In the genomic region with DNA sequence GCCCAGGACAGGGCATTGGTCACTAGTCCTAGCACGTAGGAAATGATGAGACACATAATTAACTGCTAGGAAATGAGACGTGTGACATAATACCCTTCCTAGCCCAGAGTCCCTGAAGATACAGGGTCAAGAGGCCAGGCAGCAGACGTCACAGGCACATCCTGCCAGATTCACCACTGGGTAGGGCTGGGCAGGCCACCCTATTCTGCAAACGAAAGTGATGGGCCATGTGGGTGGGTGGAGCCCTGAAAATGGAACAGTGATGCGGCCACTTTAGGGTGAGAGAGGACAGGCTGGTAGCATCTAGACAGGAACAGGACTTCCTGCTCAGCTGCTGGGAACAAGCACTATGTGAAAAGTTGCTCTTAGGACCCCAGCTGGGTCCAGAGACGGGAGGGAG, we compare ENCODE assay signal across 10 mouse cellular contexts. TPM values are rescaled to one million over a fixed set of nuclear protein-coding genes. Genes with fewer than 3 reads are reported as not detected.
DNase-seq lines count a peak whose midpoint lies in the region; ATAC-seq lines count a peak whose summit lies in the region.
"Had no signal": no experiment of that assay in that cellular context is flagged by ENCODE, and none has a peak within 500 bp of the region (broad histone marks: within the 10 kb centered on the region; RNA-seq: fewer than 3 reads in every experiment).

No protein-coding gene starts in this region.

- no peaks in the 10 kb centered on the region for H3K36me3 ChIP-seq in lung, embryonic 16.5 days (ENCODE audit: control insufficient read depth, insufficient read depth, low read length)
- H3K36me3 ChIP-seq: limb, embryonic 13.5 days had no signal

- peak; percentile 49 for ATAC-seq in CD4-positive, CD25-positive, alpha-beta regulatory T cell, adult 4 months
- peak; percentile 25 for ATAC-seq in inflammation-experienced regulatory T-cells, adult 6 months
- peak; percentile 16; the same call in 1 of the 2 replicates for ATAC-seq in lung, embryonic 16.5 days (ENCODE audit: low read depth)

- peaks cover 61% of the 10 kb centered on the region for H3K4me1 ChIP-seq in lung, embryonic 16.5 days (replicated peaks; ENCODE audit: control insufficient read depth, insufficient read depth, low read length)

- peak overlapping the region; percentile 28; the same call in 1 of the 2 replicates for H3K27ac ChIP-seq in lung, embryonic 16.5 days (ENCODE audit: low read length)
- H3K27ac ChIP-seq: limb, embryonic 13.5 days had no signal

- no peak overlapping the region for H3K4me2 ChIP-seq in lung, embryonic 16.5 days (ENCODE audit: low read depth, low read length)
- H3K4me2 ChIP-seq: limb, embryonic 13.5 days had no signal

- peak; percentile 89 for DNase-seq in adrenal gland, adult 8-10 months
- no peak for DNase-seq in urinary bladder, adult 2 months (ENCODE audit: low spot score)
- no peak for DNase-seq in cerebellum, postnatal 25 days
- DNase-seq in cerebellum, postnatal 10 days: no peak
- no peak for DNase-seq in frontal cortex, adult 2 months (ENCODE audit: extremely low spot score in 1 of 2, low spot score in 1 of 2)

- H3K9me3 ChIP-seq in lung, embryonic 16.5 days (ENCODE audit: control insufficient read depth, low read length): no peaks in the 10 kb centered on the region
- H3K9me3 ChIP-seq: limb, embryonic 13.5 days had no signal

- no peaks in the 10 kb centered on the region for H3K27me3 ChIP-seq in lung, embryonic 16.5 days (ENCODE audit: control insufficient read depth, insufficient read depth, low read depth, low read length)
- H3K27me3 ChIP-seq: limb, embryonic 13.5 days had no signal

- no peak overlapping the region for H3K4me3 ChIP-seq in lung, embryonic 16.5 days (ENCODE audit: low read length)
- H3K4me3 ChIP-seq: limb, embryonic 13.5 days had no signal

- WGBS in lung, embryonic 16.5 days: 46% methylated on average over 6 of the region's 6 CpGs

- no peak overlapping the region for H3K9ac ChIP-seq in lung, embryonic 16.5 days (ENCODE audit: low read length)
- H3K9ac ChIP-seq: limb, embryonic 13.5 days had no signal

RNA-seq across cellular contexts. Expression of a gene that starts 13.5 kb away (rescaled TPM):
- polyA plus RNA-seq in CD4-positive, CD25-positive, alpha-beta regulatory T cell, adult 4 months (2017; shearing (Covaris generic)): under 1 TPM in 1 of 2 experiments, not detected in 1; 0.22 TPM
- 10 to 100 TPM; 16.6 to 28.0 (median 23.4) TPM for total RNA-seq in adrenal gland, adult 8-10 months (2022)
- polyA plus RNA-seq in inflammation-experienced regulatory T-cells, adult 6 months (2017; shearing (Covaris generic)): under 1 TPM in 1 of 3 experiments, not detected in 2; 0.33 TPM
- 14.4 and 14.8 TPM in 2 replicates for polyA plus RNA-seq in lung, embryonic 16.5 days (2015; fragmentation: Nextera tagmentation; extraction: Ambion mirVana)
- polyA plus RNA-seq in urinary bladder, adult 2 months (2012; rRNA removed): 25.6 and 30.8 TPM in 2 replicates
- 12.3 and 12.7 TPM in 2 replicates for polyA plus RNA-seq in frontal cortex, adult 2 months (2012; rRNA removed)

RNA-seq across cellular contexts. Expression of a gene that starts 24.4 kb away (rescaled TPM):
- polyA plus RNA-seq in CD4-positive, CD25-positive, alpha-beta regulatory T cell, adult 4 months (2017; shearing (Covaris generic)): 10 to 100 TPM; 19.4 to 23.9 TPM
- 10 to 100 TPM; 15.4 to 26.8 (median 18.7) TPM for total RNA-seq in adrenal gland, adult 8-10 months (2022)
- 10 to 100 TPM; 17.5 to 24.1 (median 23.2) TPM for polyA plus RNA-seq in inflammation-experienced regulatory T-cells, adult 6 months (2017; shearing (Covaris generic))
- polyA plus RNA-seq in lung, embryonic 16.5 days (2015; fragmentation: Nextera tagmentation; extraction: Ambion mirVana): 23.3 and 26.2 TPM in 2 replicates
- 19.6 and 26.7 TPM in 2 replicates for polyA plus RNA-seq in urinary bladder, adult 2 months (2012; rRNA removed)
- polyA plus RNA-seq in frontal cortex, adult 2 months (2012; rRNA removed): 16.2 and 17.7 TPM in 2 replicates

RNA-seq across cellular contexts. Expression of a gene that starts 32.4 kb away (rescaled TPM):
- 1 to 10 TPM in 1 of 2 experiments, not detected in 1; 2.3 TPM for polyA plus RNA-seq in CD4-positive, CD25-positive, alpha-beta regulatory T cell, adult 4 months (2017; shearing (Covaris generic))
- not detected for total RNA-seq in adrenal gland, adult 8-10 months (2022)
- 1 to 10 TPM in 1 of 3 experiments, not detected in 2; 2.4 TPM for polyA plus RNA-seq in inflammation-experienced regulatory T-cells, adult 6 months (2017; shearing (Covaris generic))
- polyA plus RNA-seq in lung, embryonic 16.5 days (2015; fragmentation: Nextera tagmentation; extraction: Ambion mirVana): 0.29 TPM in 1 of 2 replicates, not detected in the other
- 0.12 and 0.25 TPM in 2 replicates for polyA plus RNA-seq in urinary bladder, adult 2 months (2012; rRNA removed)
- polyA plus RNA-seq in frontal cortex, adult 2 months (2012; rRNA removed): 0.04 TPM in 1 of 2 replicates, not detected in the other
- polyA plus RNA-seq: small intestine, adult 2 months had no signal

RNA-seq across cellular contexts. Expression of a gene that starts 34.9 kb away (rescaled TPM):
- 100 to 1,000 TPM in 1 of 2 experiments, 10 to 100 TPM in 1; 39.3 to 112 TPM for polyA plus RNA-seq in CD4-positive, CD25-positive, alpha-beta regulatory T cell, adult 4 months (2017; shearing (Covaris generic))
- total RNA-seq in adrenal gland, adult 8-10 months (2022): 10 to 100 TPM in 2 of 4 experiments, 1 to 10 TPM in 2; 6.8 to 18.1 (median 11.3) TPM
- polyA plus RNA-seq in inflammation-experienced regulatory T-cells, adult 6 months (2017; shearing (Covaris generic)): 10 to 100 TPM; 35.1 to 58.4 (median 36.4) TPM
- 17.9 and 20.0 TPM in 2 replicates for polyA plus RNA-seq in lung, embryonic 16.5 days (2015; fragmentation: Nextera tagmentation; extraction: Ambion mirVana)
- polyA plus RNA-seq in urinary bladder, adult 2 months (2012; rRNA removed): 21.3 and 26.1 TPM in 2 replicates
- polyA plus RNA-seq in frontal cortex, adult 2 months (2012; rRNA removed): 9.5 and 11.5 TPM in 2 replicates

RNA-seq across cellular contexts. Expression of a gene that starts 60.0 kb away (rescaled TPM):
- polyA plus RNA-seq in CD4-positive, CD25-positive, alpha-beta regulatory T cell, adult 4 months (2017; shearing (Covaris generic)): 1 to 10 TPM; 7.5 to 7.6 TPM
- 10 to 100 TPM; 41.4 to 45.3 (median 42.6) TPM for total RNA-seq in adrenal gland, adult 8-10 months (2022)
- 1 to 10 TPM; 3.1 to 9.2 (median 6.7) TPM for polyA plus RNA-seq in inflammation-experienced regulatory T-cells, adult 6 months (2017; shearing (Covaris generic))
- polyA plus RNA-seq in lung, embryonic 16.5 days (2015; fragmentation: Nextera tagmentation; extraction: Ambion mirVana): 3.5 and 4.4 TPM in 2 replicates
- 15.2 and 17.6 TPM in 2 replicates for polyA plus RNA-seq in urinary bladder, adult 2 months (2012; rRNA removed)
- 26.6 and 27.1 TPM in 2 replicates for polyA plus RNA-seq in frontal cortex, adult 2 months (2012; rRNA removed)
